Mouse (Mus musculus): ENCODE measurements around the gene Tspan18. TPM values are rescaled to one million over a fixed set of nuclear protein-coding genes. Genes with fewer than 3 reads are reported as not detected.

Gene Tspan18
- total RNA-seq, 2 experiments from 2014 or later, result 53.3 to 55.7 TPM

DNA sequence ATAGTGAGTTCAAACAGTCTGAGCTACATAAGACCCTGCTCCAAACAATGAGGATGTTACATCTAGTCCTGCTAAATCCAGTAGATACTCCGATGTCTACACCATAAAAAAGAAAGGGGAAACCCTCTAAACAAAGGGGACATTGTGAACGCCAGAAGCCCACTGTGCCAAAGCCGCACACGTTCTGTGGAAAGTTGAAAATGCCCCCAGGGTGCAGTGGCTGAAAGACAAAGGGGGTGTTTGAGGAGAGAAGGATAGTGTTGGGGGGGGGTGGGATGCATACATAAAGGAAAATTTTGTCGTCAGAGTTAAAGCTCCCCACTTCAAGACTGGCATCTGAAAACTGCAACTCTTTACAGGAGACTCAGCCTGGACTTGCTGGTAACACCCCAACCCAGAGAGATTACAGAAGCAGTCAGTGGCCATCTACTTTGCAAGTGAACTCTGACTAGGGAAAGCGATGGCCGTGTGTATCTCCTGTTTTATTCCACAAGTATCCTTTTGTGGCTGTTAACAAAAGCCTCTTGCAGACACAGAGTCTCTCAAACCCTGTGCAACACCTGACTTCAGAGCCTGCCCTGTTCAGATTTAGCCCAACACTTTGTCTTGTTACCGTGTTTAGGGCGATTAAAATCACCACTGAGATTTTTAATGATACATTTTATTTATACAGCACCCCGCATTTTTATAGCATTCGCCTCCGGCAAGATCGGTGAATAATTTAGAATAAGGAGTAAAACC lies 42.9 kb downstream of the Tspan18 start:
- no peak for DNase-seq (ENCODE audit: low spot score in 2 of 2)

DNA sequence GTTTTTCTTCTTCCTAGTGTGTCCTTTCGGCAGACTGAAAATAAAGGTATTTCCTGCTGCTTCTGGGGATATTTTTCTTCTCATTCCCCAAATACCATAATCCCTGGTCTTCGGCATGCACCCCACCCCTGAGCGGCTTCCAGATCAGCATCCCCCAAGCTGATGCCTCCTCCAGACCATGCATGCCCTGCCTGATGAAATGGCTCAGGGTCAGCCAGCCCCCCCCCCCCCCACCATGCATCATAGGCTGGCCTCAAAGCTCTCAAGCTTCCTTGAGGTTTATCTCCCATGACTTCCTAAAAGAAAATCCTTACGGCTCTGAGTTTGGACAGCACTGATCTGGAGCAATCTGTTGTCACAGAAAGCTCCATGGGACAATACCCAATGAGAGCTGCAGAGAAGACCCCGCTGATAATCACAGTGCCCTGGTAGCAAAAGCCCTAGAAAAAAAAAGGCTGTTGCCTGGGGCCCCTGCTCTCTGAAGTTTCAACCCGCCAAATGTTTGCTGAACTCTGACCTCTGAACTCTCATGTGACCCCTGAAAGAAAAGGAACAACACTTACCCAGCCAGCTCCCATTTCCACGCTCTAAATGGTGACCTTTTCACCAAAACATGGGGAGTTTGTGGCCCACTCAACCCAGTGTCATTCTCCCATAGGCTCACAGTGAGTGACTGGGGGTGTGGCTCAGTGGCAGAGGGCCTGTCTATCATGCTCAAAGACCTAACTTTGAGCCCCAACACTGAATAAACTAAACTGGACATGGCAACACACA lies 43.8 kb downstream of the Tspan18 start:
- DNase-seq (ENCODE audit: low spot score in 2 of 2), result no peak

DNA sequence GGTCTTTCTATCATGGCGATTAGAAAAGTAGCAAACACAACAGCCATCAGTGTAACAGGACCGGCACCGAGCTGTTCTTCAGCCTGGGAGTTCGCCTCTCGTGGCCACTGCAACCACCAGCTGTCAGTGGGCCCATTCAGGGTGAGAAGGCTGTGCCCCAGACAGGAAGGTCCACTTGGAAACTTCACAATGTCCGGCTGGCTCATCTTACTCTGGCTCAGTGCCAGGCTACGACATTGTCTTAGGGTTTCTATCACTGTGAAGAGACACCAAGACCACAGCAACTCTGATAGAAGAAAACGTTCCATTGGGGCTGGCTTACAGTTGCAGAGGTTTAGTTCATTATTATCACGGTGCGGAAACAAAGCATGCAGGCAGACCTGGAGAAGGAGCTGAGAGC lies 45.1 kb downstream of the Tspan18 start:
- no peak for DNase-seq (ENCODE audit: low spot score in 2 of 2)

DNA sequence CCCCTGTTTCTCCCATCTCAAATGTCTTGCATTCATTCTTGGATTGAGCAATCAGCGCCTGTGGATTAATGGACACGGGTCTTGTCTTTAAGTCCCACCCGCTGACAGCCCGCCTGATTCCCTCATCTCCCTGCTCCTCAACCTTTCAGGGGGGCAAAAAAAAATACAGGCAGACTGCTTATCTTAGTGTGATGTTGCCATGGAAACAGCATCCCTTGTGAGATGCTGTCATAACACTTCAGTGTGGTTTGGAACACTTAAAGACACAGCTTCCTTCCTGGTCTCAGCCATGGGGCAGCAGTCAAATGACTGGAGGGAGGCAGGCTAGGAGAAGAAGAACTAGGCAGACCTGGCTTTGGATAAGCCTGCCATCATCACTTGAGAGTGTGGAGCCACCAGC lies 47.0 kb downstream of the Tspan18 start:
- no peak for DNase-seq (ENCODE audit: low spot score in 2 of 2)

DNA sequence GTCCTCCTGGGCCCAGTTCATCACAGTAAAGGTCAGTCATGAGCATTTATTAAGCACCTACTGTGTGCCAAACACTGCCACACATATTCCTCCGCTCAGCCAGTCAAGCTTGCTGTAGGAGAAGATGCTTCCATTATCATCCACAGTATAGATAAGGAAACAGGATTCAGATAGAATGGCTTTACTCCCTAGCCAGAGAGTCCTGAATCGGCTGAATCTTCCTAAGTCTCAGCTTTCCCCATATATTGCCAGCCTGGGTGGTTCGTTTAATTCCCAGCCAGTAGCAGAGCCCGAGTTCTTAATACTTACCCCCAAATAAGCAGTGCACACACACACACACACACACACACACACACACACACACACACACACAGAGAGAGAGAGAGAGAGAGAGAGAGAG lies 47.6 kb downstream of the Tspan18 start:
- no peak for DNase-seq (ENCODE audit: low spot score in 2 of 2)

DNA sequence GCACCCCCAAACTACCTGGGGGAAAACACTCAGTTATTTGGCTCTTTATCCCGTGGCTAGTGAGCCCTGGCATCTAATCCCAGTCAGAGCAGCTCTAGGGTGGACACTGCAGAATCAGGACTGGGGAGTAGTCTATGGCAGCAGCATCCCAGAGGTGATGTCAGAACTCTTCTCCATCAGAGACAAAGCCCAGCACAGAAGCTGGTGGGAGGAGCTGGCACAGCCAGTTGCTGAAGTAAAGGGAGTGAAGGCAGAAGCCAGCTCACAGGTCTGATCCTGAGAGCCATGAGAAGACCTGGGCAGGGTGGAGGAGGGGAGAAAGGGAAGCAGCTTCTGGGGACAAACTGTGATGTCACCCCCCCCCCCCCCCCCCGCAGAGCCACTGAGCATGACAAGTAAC lies 48.0 kb downstream of the Tspan18 start:
- DNase-seq (ENCODE audit: low spot score in 2 of 2), result no peak

DNA sequence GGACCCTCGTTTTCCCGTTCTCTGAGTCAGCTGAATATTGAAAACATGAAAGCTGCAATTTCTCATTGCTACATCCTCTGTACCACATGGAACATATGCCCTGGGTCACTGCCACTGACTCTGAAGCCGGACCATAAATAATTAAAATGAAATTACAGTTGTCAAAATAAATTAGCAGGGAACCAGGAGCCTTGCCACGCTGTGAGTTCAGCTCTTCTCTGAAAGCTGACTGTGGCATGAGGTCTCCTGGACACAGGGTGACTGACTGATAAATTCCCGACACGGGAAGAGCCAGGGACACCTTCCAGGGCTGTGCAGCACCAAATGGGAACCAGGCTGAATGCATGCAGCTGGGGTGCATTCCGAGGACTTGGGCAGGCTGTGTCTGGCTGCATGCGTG lies 48.5 kb downstream of the Tspan18 start:
- no peak for DNase-seq (ENCODE audit: low spot score in 2 of 2)

DNA sequence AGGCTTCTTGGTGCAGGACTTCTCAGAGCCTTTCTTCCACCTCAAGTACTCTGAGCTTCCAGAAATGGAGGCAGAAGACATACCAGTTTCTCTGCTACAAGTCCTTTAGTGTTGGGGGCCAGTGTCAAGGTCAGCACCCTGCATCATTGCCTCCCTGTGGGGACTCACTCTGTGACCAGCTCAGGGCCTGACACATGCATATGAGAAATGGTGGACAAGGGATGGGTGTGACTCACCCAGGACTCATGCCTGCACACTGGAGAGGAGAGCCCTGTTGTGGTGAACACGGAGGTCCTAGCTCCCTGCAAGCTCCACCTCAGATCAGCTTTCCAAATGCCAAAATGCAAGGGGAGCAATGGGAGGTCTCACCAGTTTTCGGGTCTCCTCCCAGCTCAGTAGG lies 49.7 kb downstream of the Tspan18 start:
- no peak for DNase-seq (ENCODE audit: low spot score in 2 of 2)

DNA sequence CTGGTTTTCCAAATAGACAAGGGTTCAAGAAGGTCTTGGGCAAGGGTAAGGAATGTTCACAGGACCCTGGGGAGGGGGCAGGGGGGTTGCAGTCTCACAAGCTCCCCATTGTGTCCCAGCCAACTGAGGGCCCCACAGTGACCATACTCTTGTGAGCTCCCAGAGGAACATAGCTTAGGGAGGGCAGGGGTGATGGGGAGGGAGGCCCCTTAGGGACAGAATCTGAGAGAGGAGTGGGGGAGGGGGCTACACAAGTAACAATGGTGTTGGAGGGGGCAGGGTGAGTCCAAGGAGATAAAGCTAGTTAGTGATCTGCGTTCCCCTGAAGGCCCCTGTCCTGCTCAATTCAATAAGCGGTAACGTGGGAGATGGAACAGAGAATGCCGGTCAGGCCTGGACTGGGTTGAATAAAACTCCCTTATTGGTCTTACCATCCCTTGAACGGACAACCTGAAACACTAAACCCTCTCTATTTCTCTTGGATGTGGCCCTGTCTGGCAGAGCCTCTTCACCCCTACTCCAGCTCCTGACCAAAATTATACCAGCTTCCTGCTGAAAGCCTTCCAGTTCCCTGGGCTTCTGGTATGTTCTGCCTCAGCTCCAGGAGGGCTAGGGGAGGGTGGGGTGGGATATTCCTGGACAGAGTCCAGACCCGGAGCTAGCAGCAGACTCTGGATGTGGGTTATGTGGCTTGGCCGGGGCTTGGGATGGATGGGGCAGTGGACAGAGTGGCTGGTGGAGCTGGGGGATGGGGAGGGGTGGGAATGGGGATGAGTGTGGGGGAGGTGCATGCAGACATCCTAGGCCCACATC lies 50.6 kb downstream of the Tspan18 start:
- DNase-seq (ENCODE audit: low spot score in 2 of 2), result no peak

DNA sequence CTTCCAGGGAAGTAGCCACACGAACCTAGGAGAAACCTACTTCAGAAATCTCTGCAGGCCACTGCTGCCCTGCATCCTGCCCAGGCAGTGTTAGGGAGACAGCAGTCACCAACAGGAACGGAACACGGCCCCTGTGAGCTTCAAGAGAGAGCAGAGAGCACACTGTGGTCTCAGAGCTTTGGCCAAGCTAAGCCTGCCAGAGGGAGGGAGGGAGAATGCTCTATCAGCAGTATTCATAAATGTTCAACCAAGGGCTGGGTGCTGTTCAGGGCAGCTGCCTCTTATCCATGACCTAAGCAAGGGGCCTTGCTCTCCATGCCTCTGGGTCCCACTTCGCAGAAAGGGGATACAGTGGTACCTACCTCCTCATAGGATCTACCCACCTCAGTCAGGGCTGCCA lies 51.7 kb downstream of the Tspan18 start:
- DNase-seq (ENCODE audit: low spot score in 2 of 2), result no peak

DNA sequence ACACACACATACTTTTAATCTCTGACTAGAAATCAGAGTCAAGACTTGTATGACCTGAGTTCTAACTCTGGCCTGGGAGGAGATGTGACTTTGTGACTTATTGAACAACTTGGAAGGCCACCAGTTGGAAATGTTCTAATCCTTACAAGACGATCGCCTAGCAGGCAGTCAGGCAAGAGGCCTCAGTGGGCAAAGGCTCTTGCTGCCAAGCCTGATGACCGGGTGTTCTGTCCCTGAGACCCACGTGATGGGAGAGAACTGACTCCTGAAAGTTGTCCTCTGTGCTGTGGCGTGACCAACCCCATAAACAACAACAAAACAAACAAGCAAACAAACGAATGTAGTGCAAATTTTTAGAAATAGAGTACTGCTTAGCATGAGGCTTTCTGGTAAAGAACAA lies 52.8 kb downstream of the Tspan18 start:
- no peak for DNase-seq (ENCODE audit: low spot score in 2 of 2)

DNA sequence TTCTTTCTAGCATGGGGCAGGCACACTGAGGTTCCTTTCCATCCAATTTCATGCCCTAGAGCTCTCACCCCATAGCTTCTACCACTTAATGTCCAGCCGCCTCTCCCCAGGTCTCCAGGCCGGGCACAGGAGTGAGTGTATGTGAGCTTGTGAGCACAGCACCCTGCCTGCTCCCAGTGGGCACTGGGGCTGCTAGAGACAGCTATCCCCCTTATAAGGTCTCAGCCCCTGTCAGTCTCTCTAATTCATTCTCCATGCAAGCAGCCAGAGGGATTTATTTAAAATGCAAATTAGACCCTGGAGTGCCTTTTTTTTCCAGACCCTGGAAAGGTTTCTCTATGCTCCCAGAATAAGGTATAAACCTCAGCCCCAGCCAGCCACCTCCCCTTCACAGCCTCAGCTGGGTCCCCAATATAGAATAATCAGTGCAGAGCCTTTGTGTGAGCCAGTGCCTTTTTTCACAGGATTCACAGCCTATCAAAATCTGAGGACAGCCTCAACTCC lies 54.1 kb downstream of the Tspan18 start:
- DNase-seq (ENCODE audit: low spot score in 2 of 2), result no peak

DNA sequence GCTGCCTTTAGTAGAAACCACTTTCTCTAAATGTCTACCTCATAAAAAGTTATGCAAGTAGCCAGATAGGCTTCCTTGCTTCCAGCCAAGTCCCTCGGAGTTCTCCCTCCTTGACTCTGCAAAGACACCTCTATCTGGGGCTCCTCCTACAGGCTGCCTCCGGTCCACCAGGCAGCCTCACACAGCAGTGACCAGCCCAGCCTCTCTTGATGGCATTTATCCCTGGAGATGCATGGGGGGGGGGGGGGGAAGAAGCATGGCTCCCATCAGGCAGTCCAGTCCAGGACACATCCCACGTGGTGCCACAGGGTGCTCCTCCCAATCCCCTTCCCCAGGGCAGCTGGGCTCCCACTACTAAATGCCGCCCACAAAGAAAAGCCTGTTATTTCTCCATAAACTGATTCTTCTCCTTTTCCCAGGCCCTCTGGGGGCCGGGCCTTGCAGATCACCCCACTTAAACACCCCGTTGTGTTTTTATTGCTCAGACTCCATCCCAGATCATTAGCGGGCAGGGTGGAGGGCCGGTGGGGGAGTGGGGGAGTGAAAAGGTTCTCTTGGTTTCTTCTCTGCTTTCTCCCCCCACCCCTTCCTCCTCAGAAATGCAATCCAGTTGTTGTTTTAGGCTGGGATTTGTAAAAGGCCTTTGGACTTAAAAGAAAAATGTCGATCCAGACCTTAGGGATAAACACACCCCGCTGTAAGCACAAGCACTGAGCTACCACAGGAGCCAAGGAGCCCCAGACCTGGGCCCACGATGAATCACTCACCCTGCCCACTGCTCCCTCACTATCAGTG lies 55.9 kb downstream of the Tspan18 start:
- DNase-seq (ENCODE audit: low spot score in 2 of 2), result peak in 1 of 2 experiments; percentile 40

DNA sequence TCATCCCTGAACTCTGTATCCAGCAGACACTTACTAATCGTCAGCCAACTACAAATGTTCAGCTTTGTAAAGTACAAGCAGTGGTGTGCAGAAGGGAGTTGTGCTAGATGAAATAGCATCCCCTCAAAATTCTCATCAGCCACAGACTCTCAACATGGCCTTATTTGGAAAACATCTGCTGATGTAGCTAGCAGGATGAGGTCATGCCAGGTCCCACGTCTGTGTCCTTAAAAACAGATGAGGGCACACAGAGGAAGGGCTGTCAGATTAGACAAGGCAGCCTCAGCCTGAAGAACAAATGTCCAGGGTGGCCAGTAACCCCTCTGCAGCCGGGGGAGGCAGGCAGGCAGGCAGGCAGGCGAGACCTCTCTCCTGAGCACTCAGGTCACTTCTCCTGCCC lies 56.8 kb downstream of the Tspan18 start:
- DNase-seq (ENCODE audit: low spot score in 2 of 2), result no peak

DNA sequence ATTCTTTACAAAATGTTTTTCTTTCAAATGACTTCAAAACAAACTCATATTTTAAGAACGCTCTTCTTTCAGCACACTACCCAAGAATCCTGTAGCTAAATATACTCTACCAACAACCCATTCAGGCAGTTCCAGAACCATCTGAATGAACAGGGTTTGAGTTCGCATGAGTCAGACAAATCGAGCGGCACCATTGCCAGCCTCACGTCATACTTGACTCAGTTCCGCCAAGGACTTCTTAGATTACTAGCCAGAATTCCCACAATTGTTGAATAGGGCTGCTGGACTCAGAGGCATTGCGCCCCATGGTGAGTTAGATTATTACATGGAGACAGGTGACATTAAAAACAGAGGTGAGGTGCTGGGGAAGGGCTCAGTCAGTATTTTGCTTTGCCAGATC lies 58.3 kb downstream of the Tspan18 start:
- DNase-seq (ENCODE audit: low spot score in 2 of 2), result no peak

DNA sequence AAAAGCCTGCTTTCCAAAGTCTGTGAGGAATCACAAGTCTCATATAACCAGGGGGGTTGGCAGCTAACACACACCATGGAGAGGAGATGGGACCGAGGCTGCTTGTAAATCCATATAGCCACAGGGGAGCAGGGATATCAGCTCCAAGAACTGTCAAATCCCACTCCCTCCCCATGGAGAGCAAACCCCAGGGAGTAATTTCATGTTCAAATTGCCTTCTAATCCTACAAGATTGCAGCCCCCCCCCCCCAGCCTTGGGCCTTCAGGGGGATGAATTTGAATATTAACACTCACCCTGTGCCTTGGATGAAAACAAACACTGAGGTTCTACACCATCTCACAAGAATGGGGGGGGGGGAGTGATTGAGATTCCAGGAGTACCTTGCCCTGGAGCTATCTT lies 60.4 kb downstream of the Tspan18 start:
- no peak for DNase-seq (ENCODE audit: low spot score in 2 of 2)

DNA sequence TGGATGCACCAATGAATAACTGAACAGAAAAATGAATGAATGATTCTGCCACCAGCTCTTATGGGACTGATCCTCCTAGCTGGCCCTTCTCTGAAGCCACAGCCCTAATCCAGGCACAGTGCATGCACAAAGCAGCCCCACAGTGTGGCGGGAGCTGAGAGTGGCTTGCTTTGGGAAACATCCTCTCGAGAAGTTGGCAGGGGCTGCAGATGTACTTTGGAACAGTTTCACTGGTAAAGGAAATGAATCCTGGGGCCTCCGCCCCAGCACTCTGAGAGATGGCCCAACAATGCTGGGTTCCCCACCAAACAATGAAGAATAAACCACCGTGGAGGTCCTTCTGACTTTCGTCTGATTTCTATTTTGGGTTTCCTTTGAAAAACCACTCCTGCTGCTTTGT lies 64.2 kb downstream of the Tspan18 start:
- no peak for DNase-seq (ENCODE audit: low spot score in 2 of 2)

DNA sequence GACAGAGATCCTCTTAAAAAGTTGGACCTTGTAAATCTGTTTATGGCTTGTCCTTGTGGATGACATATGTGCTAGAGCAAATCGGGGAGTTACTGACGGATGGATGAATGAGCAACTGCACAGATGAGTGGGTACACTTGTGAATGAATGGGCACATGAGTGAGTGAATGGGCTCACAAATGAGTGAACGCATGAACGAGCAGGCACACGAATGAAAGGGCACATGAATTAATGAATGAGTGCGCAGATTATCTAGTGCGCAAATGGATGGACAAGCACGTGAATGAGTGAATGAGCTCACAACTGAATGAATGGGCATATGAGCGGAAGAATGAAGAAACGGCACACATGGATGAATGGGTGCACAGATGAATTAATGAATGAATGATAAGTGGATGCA lies 64.7 kb downstream of the Tspan18 start:
- no peak for DNase-seq (ENCODE audit: low spot score in 2 of 2)

DNA sequence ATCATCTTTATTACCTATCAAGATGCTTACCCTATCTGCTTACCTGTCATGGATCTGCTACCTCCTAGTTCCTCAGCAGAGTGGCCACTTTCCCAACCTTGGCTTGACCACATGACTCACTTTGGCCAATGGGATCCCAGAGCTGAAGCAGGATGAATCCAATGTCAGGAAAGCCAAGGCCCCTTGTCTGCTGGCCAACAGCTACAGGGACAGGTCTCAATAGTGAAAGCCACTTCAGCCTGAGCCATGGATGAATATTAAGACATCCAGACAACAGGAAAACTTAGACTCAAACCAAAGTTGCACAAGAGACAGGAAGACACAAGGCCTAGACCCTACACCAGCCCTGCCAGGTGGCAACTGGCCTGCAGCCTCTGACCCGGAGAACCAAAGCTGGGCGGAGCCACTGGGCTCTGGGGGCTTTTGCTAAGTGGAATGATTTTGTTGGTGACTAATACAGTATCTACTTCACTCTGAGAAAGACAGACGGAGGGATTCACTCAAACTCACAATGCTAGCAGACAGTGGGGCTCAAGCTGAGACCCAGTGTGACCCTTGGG lies 65.5 kb downstream of the Tspan18 start:
- no peak for DNase-seq (ENCODE audit: low spot score in 2 of 2)

DNA sequence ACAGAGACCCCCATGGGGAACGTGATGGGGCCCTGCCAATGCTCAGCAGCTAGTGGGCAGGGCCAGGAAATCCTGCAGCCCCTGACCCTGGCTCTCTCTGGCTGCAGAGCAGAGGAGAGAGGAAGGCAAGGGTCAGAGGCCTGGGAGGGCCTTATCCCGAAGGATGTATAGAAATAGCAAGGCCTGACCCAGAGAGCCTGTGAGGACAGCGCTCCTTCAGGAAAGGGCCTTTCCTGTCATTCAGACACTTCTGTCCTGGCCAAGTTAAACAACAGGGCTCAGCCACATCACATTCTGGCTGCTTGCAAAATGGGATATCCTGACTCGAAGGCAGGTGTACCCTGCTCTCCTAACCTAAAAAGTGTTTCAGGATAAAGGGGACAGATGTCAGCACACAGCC lies 66.5 kb downstream of the Tspan18 start:
- DNase-seq (ENCODE audit: low spot score in 2 of 2), result no peak

Data from layer of hippocampus, postnatal 10 days (tissue).